Mouse (Mus musculus) cerebellum, postnatal 4 days (tissue): ENCODE measurements around the gene Ilk.
A peak's percentile ranks its signal among the peaks of the same experiment; 100 is the strongest.
"Not testable (repeated sequence)": the region's sequence is repeated elsewhere in the genome, so short reads cannot be mapped to it uniquely, and the experiment has no call there.

Experiments used
- DNase-seq, 2 experiments: peaks; one replicate each; pipeline ENCODE4 v3.0.0; 2022; ENCODE audit warnings: low spot score in 2 of 2, mixed read lengths in 1 of 2

Ilk gene

DNA sequence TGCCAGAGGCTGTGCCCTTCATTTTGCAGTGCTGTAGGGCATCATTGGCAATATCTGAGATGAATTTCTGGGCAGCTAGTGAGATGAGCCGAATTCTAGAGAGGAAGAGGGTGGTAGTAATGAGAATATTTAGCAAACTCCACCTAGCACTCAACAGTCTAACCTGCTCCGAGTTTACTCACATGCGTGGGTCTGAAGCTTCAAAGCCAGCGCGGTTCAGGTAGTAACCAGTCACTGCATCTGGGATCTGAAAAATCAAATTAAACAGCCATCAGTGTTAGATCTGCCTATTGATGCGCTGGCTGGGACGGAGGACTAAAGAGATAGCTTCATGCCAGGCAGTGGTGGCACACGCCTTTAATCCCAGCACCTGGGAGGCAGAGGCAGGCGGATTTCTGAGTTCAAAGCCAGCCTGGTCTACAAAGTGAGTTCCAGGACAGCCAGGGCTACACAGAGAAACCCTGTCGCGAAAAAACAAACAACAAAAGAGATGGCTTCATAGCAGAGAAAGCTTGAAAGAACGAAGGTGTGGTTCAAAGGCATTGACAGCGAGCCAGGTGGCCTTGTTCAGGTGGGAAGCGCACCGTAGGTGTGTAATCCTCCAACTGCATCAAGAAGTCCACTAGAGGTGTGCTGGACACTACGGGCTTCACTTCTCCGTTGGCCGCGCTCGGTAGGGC, 7.0 kb downstream of the Ilk start:
- DNase-seq: not testable (repeated sequence)

DNA sequence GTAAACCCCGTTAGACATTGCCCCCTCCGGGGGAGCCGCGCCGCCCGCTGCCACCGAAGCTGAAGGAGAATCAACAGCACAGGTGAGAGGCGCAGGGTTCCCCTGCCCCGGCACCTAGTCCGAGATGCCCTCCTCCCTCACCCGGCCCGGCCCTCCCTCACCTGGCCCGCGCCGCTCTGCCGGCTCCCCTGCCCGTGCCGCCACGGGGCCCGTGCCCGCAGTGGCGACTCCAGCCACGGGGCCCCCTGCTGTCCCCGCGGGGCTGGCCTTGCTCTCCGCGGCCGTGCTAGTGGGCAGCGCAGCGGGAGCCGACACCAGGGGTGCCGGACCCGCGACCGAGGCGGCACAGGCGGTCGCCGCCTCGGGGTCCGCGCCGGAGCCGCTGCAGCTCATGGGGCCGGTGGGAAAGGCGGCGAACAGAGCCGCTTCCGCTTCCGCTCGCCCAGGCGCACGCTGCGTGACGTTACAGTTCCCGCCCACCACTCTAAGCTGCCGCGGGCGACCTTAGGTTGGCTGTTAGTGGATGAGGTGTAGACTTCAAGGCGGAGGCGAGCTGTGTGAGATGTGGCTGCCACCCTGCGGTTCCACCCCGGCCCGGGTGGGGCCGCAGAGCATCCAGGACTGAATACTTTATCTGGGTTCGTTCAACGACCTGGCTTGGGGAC, 7.7 kb downstream of the Ilk start, which contains the start of gene Taf10:
Taf10 (minus strand) TSS at position 436 of the 665 bp plus-strand sequence.
- DNase-seq: peak; percentile 60 to 83

DNA sequence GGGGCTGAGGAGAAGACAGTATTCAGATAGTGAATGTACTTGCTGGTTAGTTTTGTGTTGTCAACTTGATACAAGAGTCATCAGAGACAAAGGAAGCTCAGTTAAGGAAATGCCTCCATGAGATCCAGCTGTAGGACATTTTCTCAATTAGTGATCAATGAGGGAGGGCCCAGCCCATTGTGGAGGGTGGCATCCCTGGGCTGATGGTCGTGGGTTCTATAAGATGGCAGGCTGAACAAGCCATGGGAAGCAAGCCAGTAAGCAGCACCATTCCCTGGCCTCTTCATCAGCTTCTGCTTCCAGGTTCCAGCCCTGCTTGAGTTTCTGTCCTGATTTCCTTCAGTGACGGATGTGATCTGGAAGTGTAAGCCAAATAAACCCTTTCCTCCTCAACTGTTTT, 11.4 kb downstream of the Ilk start:
- no peak for DNase-seq

DNA sequence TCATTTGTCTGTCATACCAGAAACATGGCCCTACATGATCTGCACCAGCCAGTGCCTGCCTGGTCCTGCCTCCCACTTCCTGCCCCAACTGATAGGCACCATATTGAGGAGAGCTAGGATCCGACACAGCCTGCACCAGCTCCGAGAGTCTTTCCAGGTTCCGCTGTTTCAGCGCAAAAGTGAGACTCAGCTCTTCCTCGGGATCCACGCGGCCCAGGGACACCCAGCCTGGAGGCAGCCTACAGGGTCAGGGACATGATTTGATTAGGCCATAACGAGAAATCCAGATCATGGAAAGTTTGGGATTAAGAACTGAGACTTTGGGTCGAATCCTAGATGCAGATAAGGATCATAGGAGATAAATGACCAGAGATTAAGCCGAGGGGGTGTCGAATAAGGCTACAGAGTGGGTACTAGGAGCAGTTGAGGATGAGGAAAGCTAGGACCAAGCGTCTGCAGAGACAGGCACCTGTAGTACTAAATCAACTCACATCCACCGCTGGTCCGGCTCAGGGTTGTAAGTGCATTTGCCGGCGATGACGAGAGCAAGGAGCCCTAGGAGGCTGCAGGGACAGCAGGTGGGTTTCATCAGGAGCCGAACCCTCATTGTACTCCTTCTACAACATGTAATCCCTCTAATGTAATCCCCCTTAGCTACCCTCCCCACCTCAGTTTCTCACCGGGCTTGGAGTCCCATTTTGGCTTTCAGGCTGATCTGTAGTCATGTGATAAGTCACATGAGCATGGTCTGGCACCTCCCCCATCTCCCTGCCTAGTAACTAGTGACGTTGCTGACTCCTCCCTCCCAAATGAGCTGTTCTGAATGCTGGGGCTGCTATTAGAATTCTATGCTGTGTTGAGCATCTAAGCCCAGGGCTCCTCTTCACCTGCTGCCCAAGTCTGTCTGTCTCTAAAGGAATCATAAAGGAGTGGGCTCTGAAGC, 15.4 kb downstream of the Ilk start, which contains the start of gene Tpp1:
Tpp1 (minus strand) TSS at position 745 of the 943 bp plus-strand sequence.
- peak; percentile 78 to 84 for DNase-seq

DNA sequence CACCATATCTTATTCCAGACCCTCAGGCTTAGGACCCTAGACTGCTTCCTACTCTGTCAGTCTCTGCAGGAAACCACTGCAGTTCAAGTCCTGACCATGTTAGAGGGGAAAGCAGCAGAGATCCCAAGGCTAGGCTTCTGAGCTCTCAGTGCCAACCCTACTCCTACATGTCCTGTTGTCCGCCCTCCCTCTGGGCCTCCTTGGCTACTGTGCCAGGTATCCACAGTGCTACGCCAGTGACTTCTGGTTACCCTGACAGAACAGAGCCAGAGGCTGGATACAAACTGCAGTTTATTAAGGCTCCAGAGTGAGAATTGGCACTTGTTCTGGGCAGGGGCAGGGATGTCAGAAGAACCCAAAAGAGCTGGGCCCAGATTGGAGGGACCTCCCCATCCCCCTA, 16.3 kb downstream of the Ilk start:
- DNase-seq: no peak

DNA sequence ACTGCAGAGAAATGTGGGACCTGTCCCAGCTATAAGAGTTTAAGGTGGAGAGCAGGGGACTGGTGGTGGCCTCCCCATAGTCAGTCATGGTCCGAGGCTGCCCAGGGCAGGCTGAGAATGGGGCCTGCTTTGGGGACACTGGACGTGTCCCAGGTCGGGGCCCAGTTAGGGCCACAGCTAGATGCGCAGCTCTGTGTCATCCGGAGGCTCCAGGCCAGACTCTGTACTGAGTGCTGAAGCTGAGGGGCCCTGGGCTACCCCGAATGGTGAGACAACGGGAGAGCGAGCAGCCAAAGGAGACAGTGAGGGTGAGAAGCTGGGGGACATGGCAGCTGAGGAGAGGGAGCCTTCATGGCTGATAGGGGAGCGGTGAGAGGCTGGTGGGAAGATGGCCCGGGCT, 16.9 kb downstream of the Ilk start:
- no peak for DNase-seq

DNA sequence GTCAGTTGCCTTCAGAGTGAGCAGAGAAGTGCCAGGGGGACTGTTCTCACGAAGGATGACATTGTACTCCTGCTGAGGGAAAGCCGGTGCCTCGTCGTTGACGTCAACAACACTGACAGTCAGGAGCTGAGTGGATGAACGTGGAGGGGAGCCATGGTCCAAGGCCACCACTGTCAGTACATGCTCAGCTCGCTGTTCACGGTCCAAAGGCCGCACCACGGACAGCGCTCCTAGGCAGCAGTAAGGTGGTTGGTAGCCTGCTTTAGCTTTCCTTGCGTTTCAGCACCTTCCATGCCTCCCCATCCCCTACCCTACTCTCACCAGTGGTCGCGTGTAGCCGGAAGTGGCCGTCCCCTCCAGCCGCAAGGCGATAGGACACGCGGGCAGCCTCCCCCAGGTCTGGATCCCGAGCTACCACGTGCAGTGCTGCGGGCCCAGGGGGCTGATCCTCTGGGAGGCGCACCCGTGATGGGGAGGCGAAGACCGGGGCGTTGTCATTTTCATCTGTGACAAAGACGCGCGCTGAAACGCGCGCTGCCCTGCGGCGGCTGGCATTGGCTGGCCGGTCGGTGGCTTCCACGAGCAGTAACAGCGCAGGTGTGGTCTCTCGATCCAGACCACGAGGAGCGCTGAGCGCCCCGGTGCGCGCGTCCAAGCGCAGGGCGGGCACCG, 25.6 kb downstream of the Ilk start:
- no peak for DNase-seq

DNA sequence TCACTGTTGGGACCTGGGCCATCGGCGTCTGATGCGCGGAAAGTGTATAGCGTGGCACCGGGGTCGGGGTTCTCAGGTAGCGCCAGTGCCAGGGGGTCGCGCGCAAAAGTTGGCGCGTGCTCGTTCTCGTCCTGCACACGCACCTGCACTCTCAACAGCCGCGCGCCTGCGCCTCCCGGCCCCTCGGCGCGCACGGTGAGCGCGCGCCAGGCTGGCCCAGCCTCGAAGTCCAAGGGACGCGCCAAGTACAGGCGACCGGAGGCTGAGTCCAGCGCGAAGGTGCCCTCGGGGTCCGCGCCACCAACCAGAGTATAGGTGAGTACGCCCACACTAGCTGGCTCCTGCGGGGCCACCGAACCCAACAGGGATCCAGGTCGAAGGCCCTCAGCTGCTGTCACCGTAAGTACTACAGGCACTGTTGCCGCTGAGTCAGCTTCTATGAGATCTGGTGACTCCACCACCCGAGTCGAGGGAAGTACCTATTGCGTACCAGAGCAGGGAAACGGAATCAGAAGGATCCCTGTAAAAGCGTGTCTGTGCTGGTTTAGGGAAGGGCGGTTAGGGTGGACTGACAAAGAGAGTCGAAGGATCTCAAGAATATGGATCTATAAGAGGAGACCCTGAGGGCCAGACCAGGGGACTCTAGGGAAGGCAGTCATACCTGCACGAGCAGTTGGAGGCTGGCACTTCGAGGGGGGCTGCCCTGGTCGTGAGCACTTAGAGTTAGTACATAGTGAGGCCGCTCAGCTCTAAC, 26.3 kb downstream of the Ilk start:
- no peak for DNase-seq

DNA sequence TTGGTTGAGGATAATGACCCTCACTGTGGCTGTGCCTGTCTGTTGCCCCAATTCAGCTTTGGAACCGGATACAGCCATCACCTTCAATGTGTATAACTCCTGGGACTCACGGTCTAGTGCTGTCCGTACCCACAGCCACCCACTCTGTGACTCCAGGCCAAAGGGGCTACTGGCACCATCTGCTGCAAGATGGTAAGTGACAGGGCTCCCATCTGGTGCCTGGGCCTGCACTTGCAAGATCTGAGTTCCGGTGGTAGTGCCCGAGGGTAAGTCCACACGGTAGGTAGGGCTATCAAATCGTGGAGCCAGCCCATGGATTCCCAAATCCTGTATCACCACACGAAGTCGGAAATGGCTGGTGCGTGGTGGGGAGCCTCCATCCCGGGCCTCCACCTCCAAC, 27.9 kb downstream of the Ilk start:
- no peak for DNase-seq

DNA sequence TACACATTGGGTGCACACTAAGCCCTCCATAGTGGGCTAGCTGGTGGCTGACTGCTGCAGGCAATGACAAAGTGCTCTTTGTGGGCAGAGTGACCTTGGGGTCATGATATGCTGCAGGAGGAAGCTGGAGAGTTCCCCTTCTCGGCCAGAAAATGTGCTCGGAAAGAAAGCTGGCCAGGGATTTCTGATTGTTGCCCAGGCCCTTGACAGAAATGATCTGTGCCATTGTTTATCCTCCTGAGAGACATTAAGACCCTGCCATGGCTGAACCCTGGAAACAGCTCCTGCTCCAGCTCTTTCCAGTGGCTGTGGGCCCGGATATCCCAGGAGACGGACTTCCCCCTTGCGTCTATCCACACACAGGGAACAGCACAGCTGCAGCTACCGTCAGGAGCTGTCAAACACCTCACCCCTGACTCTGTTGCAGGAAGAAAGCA, 31.4 kb downstream of the Ilk start:
- DNase-seq: no peak

DNA sequence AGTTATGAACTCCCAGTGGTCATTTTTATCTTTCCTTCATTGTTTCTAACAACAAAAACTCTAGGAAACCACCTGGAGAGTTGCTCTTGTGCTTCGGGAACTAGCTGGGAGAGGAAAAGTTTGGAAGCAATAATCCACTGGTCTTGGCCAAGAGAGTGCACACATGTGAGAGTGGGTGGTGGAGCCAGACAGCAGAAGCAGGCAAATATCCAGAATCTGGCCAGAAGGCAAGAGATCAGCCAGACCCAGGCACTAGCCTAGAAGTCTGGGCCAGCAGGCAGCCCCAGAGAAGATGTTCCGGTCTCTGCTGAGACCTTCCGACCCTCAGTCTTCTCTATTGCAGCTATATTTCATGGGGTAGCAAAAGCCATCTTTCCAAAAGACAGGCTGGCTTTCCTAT, 33.6 kb downstream of the Ilk start:
- no peak for DNase-seq

DNA sequence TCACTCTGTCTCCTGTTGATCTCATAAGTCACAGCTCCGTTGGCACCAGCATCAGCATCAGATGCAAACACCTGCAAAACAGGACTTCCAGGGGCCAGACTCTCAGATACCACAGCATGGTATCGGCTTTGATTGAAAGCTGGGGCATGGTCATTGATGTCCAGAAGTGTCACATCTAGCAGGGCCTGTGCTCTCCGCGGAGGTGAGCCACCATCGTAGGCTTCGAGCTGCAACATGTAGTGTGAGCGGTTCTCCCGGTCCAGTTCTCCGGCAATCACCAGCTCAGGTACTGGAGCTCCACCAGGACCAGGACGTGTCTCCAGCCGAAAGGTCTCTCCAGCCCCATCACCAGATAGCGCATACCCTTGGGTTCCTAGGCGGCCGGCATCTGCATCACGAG, 35.9 kb downstream of the Ilk start:
- no peak for DNase-seq

DNA sequence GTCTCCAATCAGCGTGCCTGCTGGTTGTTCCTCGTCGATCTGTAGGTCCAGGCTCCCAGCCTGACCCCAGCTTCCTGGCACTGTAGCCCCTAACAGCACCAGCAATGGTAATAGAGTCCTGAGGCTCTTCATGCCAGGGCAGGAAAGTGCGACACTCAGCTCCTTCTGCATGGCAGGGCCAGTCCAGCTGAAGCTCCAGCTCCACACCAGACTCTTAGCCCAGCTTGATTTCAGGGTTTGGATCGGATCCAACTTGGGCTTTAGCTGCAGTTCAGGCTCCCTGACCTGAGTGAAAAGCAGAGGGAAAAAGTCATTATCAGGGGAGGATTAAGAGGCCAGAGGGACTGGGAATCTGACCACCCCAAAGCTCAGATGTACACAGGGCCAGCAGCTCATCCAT, 36.6 kb downstream of the Ilk start:
- DNase-seq: no peak

DNA sequence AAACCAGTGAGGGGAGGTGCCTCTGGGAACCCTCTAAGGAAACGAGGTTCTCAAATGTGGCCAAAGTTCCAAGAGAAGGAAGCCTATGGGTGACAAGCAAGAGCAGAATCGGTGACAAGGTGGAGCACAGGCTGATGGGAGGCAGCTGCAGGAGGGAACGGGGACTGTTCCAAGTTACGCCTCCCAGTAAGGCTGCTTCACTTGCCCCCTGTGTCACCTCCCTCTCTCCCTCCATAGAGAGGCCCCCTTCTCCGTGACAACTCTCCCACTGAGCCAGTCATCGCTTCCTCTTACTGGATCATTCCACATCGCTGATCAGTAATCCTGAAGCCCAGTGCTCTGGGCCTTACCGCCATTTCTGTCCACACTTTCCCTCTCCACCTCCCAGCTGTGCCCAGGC, 38.3 kb downstream of the Ilk start:
- no peak for DNase-seq

DNA sequence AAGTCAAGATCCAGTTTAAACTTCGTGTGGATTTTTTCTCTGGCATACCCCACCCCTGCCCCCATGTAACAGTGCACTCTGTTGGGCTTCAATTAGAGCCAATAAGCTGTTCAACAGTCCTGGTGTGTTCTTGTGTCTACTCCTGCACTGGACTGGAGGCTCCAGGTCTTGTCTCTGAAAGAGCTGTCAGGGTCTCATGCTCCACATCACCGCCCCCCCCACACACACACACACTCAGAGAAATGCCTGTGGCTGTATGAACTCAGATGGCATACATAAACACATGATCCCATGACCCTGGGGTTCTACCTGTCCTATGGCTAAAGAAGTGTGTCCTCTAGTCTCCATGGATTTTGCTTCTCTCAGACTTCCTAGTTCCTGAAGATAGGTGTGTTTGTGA, 39.6 kb downstream of the Ilk start:
- DNase-seq: no peak

DNA sequence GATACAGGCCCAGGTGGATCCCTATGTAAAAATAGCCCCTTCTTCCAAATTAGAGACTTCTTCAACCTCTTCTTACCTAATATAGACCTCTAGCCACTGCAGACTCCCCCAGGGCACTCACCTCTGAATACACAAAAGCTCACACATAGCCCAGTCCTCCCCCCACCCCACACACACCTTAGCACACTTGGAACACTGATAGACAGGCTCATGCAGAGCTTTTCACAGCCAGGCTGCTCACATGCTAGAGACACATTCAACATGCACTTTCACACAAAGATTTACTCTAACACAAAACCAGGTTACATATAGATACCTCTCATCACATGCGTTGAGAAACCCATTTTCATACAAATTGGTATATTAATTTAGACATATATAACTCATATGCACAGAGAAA, 40.9 kb downstream of the Ilk start:
- no peak for DNase-seq

DNA sequence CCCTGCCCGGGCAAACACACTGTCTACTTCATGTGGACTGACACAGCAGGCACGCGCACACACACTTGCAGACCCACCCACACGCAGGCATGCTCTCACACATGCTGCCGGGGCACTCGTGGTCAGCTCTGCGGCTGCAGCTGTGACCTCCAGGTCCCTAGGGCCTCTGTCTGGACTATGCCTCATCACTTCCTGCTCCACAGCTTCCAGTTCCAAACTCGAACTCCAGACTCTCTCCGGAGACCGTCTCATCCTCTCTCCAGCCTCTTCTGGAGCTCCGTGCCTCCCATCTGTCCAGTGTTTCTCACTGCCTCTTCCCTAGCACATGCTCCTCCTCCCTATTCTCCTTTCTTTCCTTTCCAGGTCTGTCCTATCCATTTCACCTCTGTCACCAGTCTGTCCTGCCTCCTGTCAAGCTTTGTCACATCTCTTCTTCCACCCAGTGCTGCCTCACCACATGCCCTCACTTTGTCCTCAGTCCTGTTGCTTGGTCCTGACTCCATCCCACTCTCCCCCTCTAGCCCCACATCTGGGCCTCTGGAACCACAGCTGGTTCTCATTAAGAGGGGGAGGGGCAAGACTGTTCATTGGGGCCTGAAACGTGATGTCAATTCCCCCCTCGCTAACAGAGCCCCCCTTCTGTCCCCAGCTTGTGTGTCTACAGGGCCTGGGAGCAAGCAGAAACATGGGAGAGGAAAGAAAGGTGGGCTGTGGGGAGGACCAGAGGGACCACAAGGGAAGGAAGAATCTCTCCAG, 41.6 kb downstream of the Ilk start:
- DNase-seq: no peak

DNA sequence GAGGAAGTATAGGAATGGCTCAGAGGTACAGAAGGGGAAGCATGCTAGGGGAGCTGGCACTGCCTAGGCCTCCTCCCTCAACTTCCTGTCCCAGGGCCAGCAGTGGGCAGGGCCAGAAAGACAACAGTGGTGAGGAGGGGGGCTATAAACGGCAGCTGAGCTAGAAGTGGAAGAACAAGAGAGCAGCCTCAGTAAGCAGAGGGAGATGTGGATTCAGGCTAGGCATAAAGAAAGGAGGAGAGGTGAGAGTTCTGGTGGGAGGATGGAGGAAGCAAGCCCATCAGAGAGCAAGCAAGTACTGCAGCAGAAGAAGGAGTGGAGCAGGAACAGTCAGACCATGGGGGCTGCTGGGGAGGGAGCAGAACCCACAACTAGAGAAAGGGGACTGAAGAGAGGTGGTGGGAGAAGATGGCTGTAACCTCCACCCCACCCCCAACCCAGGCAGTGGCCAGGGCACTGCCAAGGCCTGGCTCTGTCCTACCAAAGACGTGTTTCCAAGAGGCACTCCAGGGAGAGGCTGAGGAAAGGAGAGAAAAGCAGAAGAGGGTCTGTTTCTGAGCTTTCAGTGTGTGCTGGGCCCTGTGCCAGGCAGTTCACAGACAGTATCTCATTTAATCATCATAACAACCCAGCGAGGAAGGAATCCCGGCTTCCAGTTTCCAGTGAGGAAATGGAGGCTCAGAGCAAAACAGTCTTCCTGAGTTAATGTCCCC, 42.3 kb downstream of the Ilk start:
- DNase-seq: no peak

DNA sequence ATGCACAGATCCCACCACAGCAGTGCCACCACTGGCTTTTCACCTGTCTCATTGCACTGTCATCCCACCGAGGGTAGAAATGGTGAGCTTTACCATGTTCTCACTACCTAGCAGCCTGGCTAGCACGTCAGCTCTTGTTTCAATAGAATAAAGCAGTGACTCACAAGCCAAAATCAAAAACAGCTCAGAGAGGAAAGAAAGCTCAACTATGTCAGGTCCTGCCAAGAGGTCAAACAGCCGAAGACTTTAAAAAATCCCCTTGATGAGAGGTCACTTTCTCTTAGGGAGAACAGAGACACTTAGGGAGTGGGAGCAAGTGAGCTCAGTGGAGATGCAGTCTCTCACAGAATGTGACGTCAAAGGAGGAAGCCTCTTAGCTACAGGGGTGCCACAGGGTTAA, 47.5 kb downstream of the Ilk start:
- DNase-seq: no peak

DNA sequence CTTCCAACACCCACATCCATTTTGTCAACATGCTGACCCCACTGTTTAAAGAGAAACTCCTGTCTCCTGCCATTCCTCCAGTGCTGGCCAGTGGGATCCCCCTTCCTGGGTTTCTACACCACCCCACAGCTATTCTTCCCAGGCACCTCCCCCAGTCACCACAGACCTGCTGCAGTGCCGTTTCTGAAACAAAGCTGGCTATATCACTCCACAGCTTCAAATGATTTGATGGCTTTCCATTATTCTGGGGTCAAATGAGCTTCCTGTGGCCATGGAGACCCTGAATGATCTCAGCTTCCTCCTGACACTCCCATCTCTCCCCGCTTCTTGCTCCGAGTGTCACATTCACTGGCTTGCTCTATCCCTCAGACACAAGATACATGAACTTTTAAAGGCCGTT, 48.2 kb downstream of the Ilk start:
- DNase-seq: no peak
